Mouse (Mus musculus) CD4-positive naive resting alpha-beta T cell, adult 57 days (primary cell): Measurements from ENCODE around the gene Sgpp2. TPM values are rescaled to one million over a fixed set of nuclear protein-coding genes. Genes with fewer than 3 reads are reported as not detected.

Source experiments
- total RNA-seq: library from RNA; stranded (reverse); gene quantifications from one replicate; pipeline ENCODE4 v1.2.4, GENCODE M21; 2023

Gene Sgpp2
- total RNA-seq, result not detected

DNA sequence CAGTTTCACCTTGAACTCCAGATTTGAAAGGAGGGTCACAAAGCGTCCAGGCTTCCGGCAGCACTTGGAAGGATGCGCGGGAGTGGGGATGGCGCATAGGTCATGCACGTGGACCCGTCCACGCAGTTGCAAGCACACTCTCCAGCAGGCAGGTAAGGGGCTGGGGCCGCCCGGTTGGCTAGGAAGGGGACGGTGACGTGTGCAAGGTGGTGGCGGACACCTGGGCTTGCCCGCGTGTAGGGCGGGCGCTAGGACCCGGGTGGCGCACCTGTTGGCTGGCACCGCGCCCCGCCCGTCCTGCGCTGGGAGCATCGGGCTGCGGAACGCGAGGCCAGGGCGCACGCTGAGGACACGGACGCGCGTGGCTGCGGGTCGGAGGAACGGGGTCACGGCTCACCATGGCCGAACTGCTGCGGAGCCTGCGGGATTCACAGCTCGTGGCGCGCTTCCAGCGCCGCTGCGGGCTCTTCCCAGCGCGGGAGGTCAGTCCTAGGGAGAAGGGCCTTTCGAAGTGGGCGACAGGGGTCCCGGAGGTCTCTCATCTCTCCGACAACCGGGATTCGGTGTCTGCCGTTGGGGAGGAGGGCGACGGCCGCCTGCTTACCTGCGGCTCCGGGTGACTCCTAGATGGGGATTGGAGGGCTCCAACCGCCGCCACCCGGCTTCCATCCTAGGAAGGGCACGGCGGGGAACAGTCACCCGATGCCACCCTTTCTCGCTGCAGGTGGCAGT, at the start of gene Sgpp2:
Sgpp2 (plus strand) TSS at position 325 of the 732 bp plus-strand sequence.

Other genes with a start within 250 kb of the Sgpp2 start
- not detected for gene Pax3, start 113.2 kb upstream of the Sgpp2 start, total RNA-seq
- gene Farsb, start 178.6 kb downstream of the Sgpp2 start, total RNA-seq, result 53.6 TPM
- 5.5 TPM for gene Mogat1, start 200.6 kb downstream of the Sgpp2 start, total RNA-seq
- gene BC035947, start 201.8 kb downstream of the Sgpp2 start, total RNA-seq, result not detected